Mouse (Mus musculus) stomach, postnatal 0 days (tissue): ENCODE results near the gene Ski.

Experiments used
- CTCF ChIP-seq: IDR thresholded peaks from 2 replicates; pipeline ENCODE4 v1.5.1; 2016; ENCODE audit warnings: antibody characterized with exemption, low read depth, mild to moderate bottlenecking, moderate library complexity
- EP300 ChIP-seq: optimal IDR thresholded peaks from 2 replicates; pipeline ENCODE3; 2016; ENCODE audit warnings: antibody characterized with exemption

GRCm38 (mm10) chr4:155241789-155242188, 19.4 kb upstream of the Ski start:
- no peak for TF ChIP-seq CTCF
- no peak for TF ChIP-seq EP300
